Mouse (Mus musculus) erythroblast, embryonic 14.5 days (primary cell): ENCODE measurements around the gene Erf. TPM values are rescaled to one million over a fixed set of nuclear protein-coding genes. Genes with fewer than 3 reads are reported as not detected.

Experiments used
- H3K27me3 ChIP-seq: 2 replicates; pipeline ENCODE4 v1.6.1; 2012; ENCODE audit warnings: inconsistent platforms; ENCODE audit not compliant: control insufficient read depth
- H3K36me3 ChIP-seq: 2 replicates; pipeline ENCODE4 v1.6.1; 2012; ENCODE audit warnings: mild to moderate bottlenecking, inconsistent platforms; ENCODE audit not compliant: control insufficient read depth
- H3K4me1 ChIP-seq: 2 replicates; pipeline ENCODE4 v1.6.1; 2012; ENCODE audit warnings: inconsistent platforms; ENCODE audit not compliant: control insufficient read depth
- H3K4me3 ChIP-seq: replicated peaks from 2 replicates; pipeline ENCODE3; 2012; ENCODE audit warnings: moderate library complexity, mild to moderate bottlenecking, inconsistent platforms
- H3K9me3 ChIP-seq: 2 replicates; pipeline ENCODE4 v1.6.1; 2012; ENCODE audit warnings: low read length, inconsistent platforms, mixed read lengths; ENCODE audit not compliant: control insufficient read depth
- GATA1 ChIP-seq: IDR thresholded peaks from 2 replicates; pipeline ENCODE4 v1.6.1; 2012; ENCODE audit warnings: low read length, inconsistent platforms, mixed read lengths
- TAL1 ChIP-seq: IDR thresholded peaks from 3 replicates; pipeline ENCODE4 v1.6.1; 2012; ENCODE audit warnings: low read length, inconsistent platforms, mixed read lengths
- polyA plus RNA-seq: library from polyadenylated mRNA; stranded (reverse); fragments of >175 nt; gene quantifications from 2 replicates; pipeline ENCODE4 v1.2.3, GENCODE M21; 2012

The Erf gene
- polyA plus RNA-seq, 1 experiment, result 3.2 TPM

DNA sequence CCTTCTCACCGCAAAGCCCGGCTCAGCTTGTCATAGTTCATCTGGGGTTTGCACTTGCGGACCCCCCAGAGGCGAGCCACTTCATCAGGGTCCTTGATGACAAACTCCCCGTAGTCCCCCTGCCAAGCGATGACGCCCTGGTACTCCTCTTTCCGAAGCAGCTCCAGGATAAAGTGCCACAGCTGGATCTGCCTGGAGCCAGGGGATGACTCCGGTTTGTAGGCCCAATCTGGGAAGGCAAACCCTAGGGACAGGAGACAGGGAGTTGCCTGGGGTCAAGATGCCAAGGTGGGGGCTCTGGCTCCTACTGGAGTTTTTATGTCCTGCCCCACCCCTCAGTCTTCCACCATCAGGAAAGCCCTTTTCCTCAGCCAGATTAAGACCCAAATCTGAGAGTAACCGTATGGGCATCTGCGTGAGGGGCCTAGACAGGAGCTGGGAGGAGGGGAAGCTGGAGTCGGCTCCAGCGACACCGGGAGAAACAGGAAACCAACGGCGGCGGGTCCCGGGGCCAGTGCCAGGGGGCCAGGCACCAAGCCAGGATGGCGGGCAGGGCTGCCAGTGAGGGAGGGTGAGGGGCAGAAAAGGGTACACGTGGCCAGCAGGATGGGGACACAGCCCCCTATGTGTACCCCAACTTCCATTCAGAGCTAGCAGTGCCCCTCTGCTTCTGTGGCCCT lies 4.3 kb downstream of the Erf start:
- Histone ChIP-seq H3K27me3 (peaks cover 18% of the 10 kb centered on the region), H3K4me3 (no peak overlapping the region), H3K9me3 (no peaks in the 10 kb centered on the region), H3K36me3 (peaks cover 35% of the 10 kb centered on the region), H3K4me1 (peaks cover 59% of the 10 kb centered on the region)
- TF ChIP-seq GATA1 (no peak), TAL1 (no peak)

DNA sequence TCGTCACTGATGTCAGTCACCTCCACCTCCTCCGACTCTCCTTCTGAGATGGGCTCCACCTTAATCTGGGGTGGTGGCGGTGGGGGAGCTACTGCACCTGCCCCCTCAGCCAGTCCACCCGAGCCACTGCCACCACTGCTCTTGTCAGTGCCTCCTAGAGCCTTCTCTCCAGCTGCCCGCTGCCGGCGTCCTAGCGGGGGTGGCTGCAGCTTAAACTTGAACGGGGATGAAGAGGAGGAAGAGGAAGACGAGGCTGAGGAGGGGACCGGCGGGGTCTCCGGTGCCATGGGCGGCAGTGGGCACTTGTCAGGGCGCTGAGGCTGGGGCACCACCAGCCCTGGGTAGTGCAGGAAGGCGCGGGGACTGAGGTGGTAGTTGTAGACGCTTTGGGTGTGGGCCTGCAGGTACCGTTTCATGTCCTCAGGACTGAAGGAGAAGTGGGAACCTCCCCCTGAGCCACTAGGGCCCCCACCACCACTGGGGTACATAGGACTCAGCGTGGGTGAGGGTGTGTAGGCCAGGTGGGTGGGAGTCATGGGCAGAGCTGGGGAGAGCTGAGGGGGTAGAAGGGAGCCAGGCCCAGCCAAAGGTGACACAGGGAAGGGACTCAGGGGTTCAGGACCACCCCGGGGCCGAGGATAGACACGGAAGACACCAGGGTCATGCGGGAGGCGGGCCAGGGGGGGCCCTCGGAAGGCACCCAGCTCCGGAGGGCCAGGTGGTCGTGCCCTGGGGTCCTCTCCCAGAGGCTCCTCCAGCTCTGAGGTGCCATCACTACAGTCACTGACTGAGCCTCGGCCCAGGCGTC lies 5.8 kb downstream of the Erf start:
- Histone ChIP-seq H3K27me3 (peaks cover 13% of the 10 kb centered on the region), H3K4me1 (peaks cover 52% of the 10 kb centered on the region), H3K4me3 (no peak overlapping the region), H3K9me3 (no peaks in the 10 kb centered on the region), H3K36me3 (peaks cover 38% of the 10 kb centered on the region)
- no peak for TF ChIP-seq GATA1
- TF ChIP-seq TAL1, result no peak

DNA sequence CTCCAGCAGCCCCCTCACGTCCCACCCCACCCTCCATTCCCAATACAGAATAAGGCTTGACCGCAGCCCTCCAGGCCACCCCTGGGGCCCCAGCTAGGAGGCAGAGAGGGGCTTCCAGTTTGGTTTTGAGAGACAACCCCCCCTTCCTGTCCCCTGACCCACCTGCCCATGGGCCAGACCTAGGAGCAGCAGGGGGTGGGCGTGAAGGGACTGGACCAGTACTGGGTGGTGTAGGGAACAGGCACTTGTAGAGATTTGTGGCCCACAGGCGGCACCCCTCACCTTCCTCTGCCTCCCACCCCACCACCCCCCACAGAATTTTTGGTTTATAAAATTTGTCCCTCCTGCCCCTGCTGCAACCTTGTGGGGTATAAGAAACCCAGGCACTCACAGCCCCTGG lies 7.2 kb downstream of the Erf start:
- no peaks in the 10 kb centered on the region for H3K9me3 ChIP-seq
- peaks cover 52% of the 10 kb centered on the region for H3K4me1 ChIP-seq
- peaks cover 38% of the 10 kb centered on the region for H3K36me3 ChIP-seq
- no peak overlapping the region for H3K4me3 ChIP-seq
- no peak for TF ChIP-seq GATA1
- no peak for TF ChIP-seq TAL1
- H3K27me3 ChIP-seq, result peaks cover 5% of the 10 kb centered on the region

DNA sequence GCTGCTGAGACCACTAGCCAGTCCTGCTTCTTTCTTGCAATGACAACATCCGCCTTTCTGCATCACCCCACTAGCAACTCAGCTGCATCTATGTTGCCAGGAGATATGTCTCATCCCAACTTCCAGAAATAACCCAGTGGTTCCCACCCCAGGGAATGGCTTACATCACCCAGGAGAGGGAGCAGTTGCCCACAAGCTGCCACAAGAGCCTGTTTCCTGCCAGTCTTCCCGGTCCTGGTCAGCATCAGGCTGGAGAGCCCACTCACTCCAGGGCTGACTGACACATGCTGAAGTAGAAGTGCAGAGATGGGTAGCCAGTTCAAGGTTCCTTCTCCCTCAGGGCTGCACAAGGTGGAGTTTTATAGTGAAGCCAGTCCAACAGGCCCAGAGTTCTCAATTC lies 9.5 kb downstream of the Erf start:
- TF ChIP-seq GATA1, result no peak
- no peak for TF ChIP-seq TAL1
- Histone ChIP-seq H3K27me3 (no peaks in the 10 kb centered on the region), H3K4me3 (no peak overlapping the region), H3K4me1 (peaks cover 43% of the 10 kb centered on the region), H3K36me3 (peaks cover 36% of the 10 kb centered on the region), H3K9me3 (no peaks in the 10 kb centered on the region)

DNA sequence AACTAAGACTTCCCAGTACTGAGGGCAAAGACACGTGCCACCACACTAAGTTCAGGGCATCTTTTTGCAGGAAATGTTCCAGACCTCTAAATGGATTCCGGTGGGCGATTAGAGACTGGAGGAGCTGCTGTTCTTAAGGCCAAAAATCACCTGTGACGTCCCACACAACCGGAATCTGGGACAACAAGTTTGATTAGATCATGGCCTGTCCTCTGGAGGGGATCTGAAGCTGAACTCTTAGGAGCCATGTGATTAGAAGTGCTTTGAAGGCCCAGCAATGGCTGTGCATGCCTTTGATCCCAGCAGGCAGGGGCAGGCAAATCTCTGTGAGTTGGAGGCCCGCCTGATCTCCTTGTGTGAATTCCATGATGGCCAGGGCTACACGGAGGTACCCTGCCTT lies 9.9 kb downstream of the Erf start:
- Histone ChIP-seq H3K36me3 (peaks cover 36% of the 10 kb centered on the region), H3K27me3 (no peaks in the 10 kb centered on the region), H3K4me1 (peaks cover 47% of the 10 kb centered on the region), H3K4me3 (no peak overlapping the region), H3K9me3 (no peaks in the 10 kb centered on the region)
- TF ChIP-seq TAL1 (no peak), GATA1 (no peak)

DNA sequence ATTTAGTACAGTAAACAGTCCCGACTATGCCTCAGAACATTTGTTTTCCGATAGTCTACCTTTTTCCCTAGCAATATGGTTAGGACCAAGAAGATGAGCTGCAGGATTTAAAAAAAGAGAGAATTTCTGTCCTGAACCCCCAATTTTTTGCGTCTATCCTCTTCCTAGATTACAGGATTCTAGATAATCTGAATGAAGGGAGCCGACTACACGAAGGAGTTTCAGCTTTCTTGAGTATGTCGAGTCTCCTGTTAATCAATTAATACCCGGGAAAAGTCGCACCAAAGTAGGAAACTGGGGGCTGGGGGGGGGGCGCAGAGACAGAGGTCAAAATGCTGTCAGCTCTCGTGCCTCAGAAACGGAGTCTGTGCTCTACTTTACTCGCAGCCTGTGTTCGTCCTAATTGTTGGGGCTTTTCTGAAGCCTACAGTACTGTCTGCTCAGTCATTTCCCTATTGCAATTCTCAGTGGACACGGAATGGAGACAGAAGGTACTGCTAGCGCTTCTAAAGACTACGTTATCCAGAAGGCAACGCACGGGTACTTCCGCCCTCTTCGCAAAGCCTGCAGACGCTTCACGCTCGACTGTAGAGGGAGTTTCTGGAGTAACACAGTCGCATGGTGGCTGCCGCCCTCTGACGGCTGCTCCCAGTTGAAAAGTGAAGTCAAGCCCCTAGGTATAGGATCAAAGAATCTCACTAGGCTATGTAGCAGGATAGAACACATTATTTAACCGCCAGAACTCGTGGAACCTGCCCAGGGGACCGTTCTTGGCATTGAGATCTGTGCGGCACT lies 11.5 kb downstream of the Erf start:
- Histone ChIP-seq H3K36me3 (peaks cover 36% of the 10 kb centered on the region), H3K9me3 (no peaks in the 10 kb centered on the region), H3K27me3 (no peaks in the 10 kb centered on the region), H3K4me1 (peaks cover 55% of the 10 kb centered on the region), H3K4me3 (peak overlapping the region; percentile 83)
- TF ChIP-seq GATA1 (no peak), TAL1 (no peak)

DNA sequence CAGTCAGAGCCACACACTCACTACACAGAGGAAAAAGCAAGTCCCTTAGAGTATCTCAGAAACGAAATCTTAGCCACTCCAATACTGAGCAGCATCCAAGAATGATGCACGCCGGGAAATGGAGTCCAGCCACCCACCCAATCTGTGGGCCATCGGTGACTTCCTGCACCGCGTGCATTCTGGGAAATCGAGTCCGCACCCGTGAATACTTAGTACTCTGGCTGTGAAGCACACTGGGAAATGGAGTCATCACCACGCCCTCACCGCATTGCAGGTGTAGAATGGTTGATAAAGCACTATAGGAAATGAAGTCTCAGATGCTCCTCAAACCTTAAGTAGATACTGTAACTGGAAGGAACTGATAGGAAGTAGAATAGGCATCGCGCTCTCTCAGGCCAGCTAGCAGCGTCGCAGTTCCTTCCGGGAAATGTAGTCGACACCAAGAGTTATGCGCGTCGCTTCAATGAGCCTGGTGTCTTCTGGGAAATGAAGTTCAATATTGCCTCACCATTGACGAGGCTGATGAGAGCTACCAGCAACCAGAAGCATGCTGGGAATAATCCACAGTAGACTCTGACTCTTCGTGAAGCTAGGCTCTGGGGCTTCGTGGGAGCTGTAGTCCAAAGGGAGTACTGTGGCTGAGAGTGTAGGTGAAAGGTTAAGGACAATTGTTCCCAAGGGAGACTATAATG lies 12.4 kb downstream of the Erf start:
- TF ChIP-seq GATA1 (peak; percentile 78), TAL1 (peak; percentile 79)

DNA sequence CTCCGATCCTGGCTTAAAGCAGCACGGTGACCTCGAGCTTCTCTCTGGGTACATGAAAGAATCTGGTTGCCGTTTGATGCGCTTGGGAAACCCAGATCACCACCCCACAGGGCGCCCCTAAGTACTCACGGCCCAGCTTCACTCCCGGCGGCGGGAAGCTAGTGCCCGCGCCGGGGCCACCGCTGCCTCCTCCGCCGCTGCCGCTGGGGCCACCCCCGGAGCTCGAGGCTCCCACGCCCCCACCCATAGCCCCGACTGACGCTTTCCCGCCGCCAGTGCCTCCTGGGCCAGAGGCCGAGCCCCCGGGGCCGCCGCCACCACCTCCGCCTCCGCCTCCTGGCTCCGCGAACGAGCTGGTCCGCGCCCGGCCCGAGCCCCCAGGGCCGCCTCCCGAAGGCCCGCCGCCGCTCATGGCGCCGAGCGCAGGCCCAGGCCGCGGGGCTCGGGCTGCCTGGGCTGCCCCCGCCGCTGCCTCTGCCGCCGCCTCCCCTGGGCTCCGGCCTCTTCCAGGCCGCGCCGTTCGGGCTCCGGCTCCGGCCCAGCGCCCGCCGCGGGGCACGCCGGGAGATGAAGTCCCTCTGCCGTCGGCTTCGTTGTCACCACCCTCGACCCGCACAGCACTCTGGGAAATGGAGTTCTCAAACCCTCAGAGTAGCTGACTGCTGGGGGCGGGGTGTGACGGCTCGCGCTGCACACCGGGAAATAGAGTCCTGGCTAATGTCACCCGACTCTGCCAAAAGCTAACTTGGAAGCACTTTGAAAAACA lies 13.1 kb downstream of the Erf start, which contains the start of gene Gsk3a:
Gsk3a (minus strand) TSS at position 603 of the 766 bp plus-strand sequence.
- Histone ChIP-seq H3K36me3 (peaks cover 44% of the 10 kb centered on the region), H3K4me1 (peaks cover 63% of the 10 kb centered on the region), H3K27me3 (no peaks in the 10 kb centered on the region), H3K4me3 (peak within 1 kb of the TSS; percentile 83), H3K9me3 (no peaks in the 10 kb centered on the region)
- no peak for TF ChIP-seq GATA1
- no peak for TF ChIP-seq TAL1

More for the DNA sequence above, 12.4 kb downstream of the Erf start:
- Histone ChIP-seq H3K4me3 (peak overlapping the region; percentile 83), H3K36me3 (peaks cover 43% of the 10 kb centered on the region), H3K9me3 (no peaks in the 10 kb centered on the region), H3K27me3 (no peaks in the 10 kb centered on the region), H3K4me1 (peaks cover 61% of the 10 kb centered on the region)
